Mouse (Mus musculus): Measurements from ENCODE around the gene St8sia1. TPM values are rescaled to one million over a fixed set of nuclear protein-coding genes. Genes with fewer than 3 reads are reported as not detected.

St8sia1 gene
- polyA plus RNA-seq, 1 experiment from 2014 or later, result 0.23 TPM

GRCm38 (mm10) chr6:142917471-142917901 is 46.8 kb downstream of the St8sia1 start:
- TF ChIP-seq EP300 (optimal IDR thresholded peaks at IDR 0.05) (no peak), CTCF (IDR thresholded peaks at IDR 0.05; ENCODE audit: low read depth) (no peak)
- Histone ChIP-seq H3K4me1 (replicated peaks; ENCODE audit: control insufficient read depth, insufficient read depth) (no peaks in the 10 kb centered on the region), H3K36me3 (ENCODE audit: control insufficient read depth, insufficient read depth, low read length) (no peaks in the 10 kb centered on the region), H3K27ac (replicated peaks) (no peak overlapping the region), H3K4me2 (replicated peaks; ENCODE audit: low read depth) (no peak overlapping the region), H3K27me3 (ENCODE audit: control insufficient read depth, insufficient read depth, low read length) (no peaks in the 10 kb centered on the region), H3K9me3 (ENCODE audit: control insufficient read depth, low read length) (no peaks in the 10 kb centered on the region), H3K9ac (ENCODE audit: low read length) (no peak overlapping the region), H3K4me3 (ENCODE audit: low read depth, low read length) (no peak overlapping the region)
- WGBS, result 76% methylated on average over 13 of the region's 13 CpGs
- ATAC-seq (ENCODE audit: low FRiP score, low TSS enrichment) (no peak), DNase-seq (ENCODE audit: low spot score) (no peak)

GRCm38 (mm10) chr6:142916271-142916941 is 47.8 kb downstream of the St8sia1 start:
- no peak for TF ChIP-seq EP300 (optimal IDR thresholded peaks at IDR 0.05)
- TF ChIP-seq CTCF (IDR thresholded peaks at IDR 0.05; ENCODE audit: low read depth), result no peak
- Histone ChIP-seq H3K9ac (ENCODE audit: low read length) (no peak overlapping the region), H3K4me1 (replicated peaks; ENCODE audit: control insufficient read depth, insufficient read depth) (no peaks in the 10 kb centered on the region), H3K4me3 (ENCODE audit: low read depth, low read length) (no peak overlapping the region), H3K9me3 (ENCODE audit: control insufficient read depth, low read length) (no peaks in the 10 kb centered on the region), H3K4me2 (replicated peaks; ENCODE audit: low read depth) (no peak overlapping the region), H3K27me3 (ENCODE audit: control insufficient read depth, insufficient read depth, low read length) (no peaks in the 10 kb centered on the region), H3K36me3 (ENCODE audit: control insufficient read depth, insufficient read depth, low read length) (no peaks in the 10 kb centered on the region), H3K27ac (replicated peaks) (no peak overlapping the region)
- DNase-seq (ENCODE audit: low spot score) (no peak), ATAC-seq (ENCODE audit: low FRiP score, low TSS enrichment) (no peak)
- 81% methylated on average over 11 of the region's 11 CpGs for WGBS

GRCm38 (mm10) chr6:142915464-142915863 is 48.8 kb downstream of the St8sia1 start:
- no peak overlapping the region for H3K4me2 ChIP-seq (replicated peaks; ENCODE audit: low read depth)
- H3K36me3 ChIP-seq (ENCODE audit: control insufficient read depth, insufficient read depth, low read length), result no peaks in the 10 kb centered on the region
- no peak for DNase-seq (ENCODE audit: low spot score)
- ATAC-seq (ENCODE audit: low FRiP score, low TSS enrichment), result no peak
- H3K9me3 ChIP-seq (ENCODE audit: control insufficient read depth, low read length), result no peaks in the 10 kb centered on the region
- no peak overlapping the region for H3K9ac ChIP-seq (ENCODE audit: low read length)
- WGBS, result 59% methylated on average over 5 of the region's 5 CpGs
- no peak overlapping the region for H3K4me3 ChIP-seq (ENCODE audit: low read depth, low read length)
- H3K4me1 ChIP-seq (replicated peaks; ENCODE audit: control insufficient read depth, insufficient read depth), result no peaks in the 10 kb centered on the region
- no peak overlapping the region for H3K27ac ChIP-seq (replicated peaks)
- H3K27me3 ChIP-seq (ENCODE audit: control insufficient read depth, insufficient read depth, low read length), result no peaks in the 10 kb centered on the region
- TF ChIP-seq EP300 (optimal IDR thresholded peaks at IDR 0.05), result no peak
- TF ChIP-seq CTCF (IDR thresholded peaks at IDR 0.05; ENCODE audit: low read depth), result no peak

DNA sequence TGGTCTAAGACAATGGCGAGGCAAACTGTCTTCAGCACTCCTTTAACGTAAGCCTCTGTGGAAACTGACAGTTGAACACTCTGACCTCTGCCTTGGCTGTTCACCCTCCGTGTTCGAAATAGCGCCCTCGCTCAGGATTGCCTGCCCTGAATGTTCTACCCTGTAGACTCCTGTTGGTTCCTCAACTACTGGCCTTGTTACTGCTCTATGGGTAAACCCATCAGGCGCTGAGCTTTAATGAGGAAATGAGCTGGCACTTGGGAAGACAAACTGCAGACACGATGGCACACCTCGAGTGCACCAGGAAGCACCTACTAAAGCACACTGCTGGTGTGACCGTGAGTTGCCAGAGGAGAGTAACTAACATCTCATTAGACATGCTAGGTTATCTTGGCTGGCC is 49.6 kb downstream of the St8sia1 start:
- DNase-seq (ENCODE audit: low spot score) (no peak), ATAC-seq (ENCODE audit: low FRiP score, low TSS enrichment) (no peak)
- no peaks in the 10 kb centered on the region for H3K9me3 ChIP-seq (ENCODE audit: control insufficient read depth, low read length)
- no peaks in the 10 kb centered on the region for H3K27me3 ChIP-seq (ENCODE audit: control insufficient read depth, insufficient read depth, low read length)
- no peak overlapping the region for H3K4me3 ChIP-seq (ENCODE audit: low read depth, low read length)
- H3K27ac ChIP-seq (replicated peaks), result no peak overlapping the region
- H3K36me3 ChIP-seq (ENCODE audit: control insufficient read depth, insufficient read depth, low read length), result no peaks in the 10 kb centered on the region
- H3K9ac ChIP-seq (ENCODE audit: low read length), result no peak overlapping the region
- TF ChIP-seq EP300 (optimal IDR thresholded peaks at IDR 0.05), result no peak
- TF ChIP-seq CTCF (IDR thresholded peaks at IDR 0.05; ENCODE audit: low read depth), result no peak
- no peaks in the 10 kb centered on the region for H3K4me1 ChIP-seq (replicated peaks; ENCODE audit: control insufficient read depth, insufficient read depth)
- no peak overlapping the region for H3K4me2 ChIP-seq (replicated peaks; ENCODE audit: low read depth)
- 79% methylated on average over 10 of the region's 10 CpGs for WGBS

DNA sequence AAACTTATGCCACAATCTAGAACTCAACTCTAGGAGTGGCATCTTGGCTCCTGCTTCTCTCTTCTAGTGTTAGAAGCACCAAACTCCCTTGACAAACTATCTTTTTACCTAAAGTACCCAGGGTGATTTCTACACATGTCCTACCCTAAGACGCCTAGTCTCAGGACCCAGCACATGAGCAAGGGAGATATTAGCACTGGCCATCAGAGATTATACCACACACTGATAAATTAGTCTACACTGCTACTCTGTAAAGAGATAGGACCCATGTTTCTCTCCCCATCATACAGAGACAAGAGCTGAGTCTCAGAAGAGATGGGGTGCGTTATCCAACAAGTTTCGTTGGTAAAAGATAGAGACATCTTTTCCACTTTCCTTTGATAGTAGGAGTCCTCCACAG is 53.0 kb downstream of the St8sia1 start:
- no peaks in the 10 kb centered on the region for H3K4me1 ChIP-seq (replicated peaks; ENCODE audit: control insufficient read depth, insufficient read depth)
- no peak for DNase-seq (ENCODE audit: low spot score)
- no peaks in the 10 kb centered on the region for H3K9me3 ChIP-seq (ENCODE audit: control insufficient read depth, low read length)
- WGBS, result 93% methylated on average over 3 of the region's 3 CpGs
- no peak for ATAC-seq (ENCODE audit: low FRiP score, low TSS enrichment)
- H3K4me3 ChIP-seq (ENCODE audit: low read depth, low read length), result no peak overlapping the region
- no peak overlapping the region for H3K27ac ChIP-seq (replicated peaks)
- TF ChIP-seq EP300 (optimal IDR thresholded peaks at IDR 0.05), result no peak
- TF ChIP-seq CTCF (IDR thresholded peaks at IDR 0.05; ENCODE audit: low read depth), result no peak
- no peak overlapping the region for H3K4me2 ChIP-seq (replicated peaks; ENCODE audit: low read depth)
- H3K36me3 ChIP-seq (ENCODE audit: control insufficient read depth, insufficient read depth, low read length), result no peaks in the 10 kb centered on the region
- no peaks in the 10 kb centered on the region for H3K27me3 ChIP-seq (ENCODE audit: control insufficient read depth, insufficient read depth, low read length)
- H3K9ac ChIP-seq (ENCODE audit: low read length), result no peak overlapping the region

DNA sequence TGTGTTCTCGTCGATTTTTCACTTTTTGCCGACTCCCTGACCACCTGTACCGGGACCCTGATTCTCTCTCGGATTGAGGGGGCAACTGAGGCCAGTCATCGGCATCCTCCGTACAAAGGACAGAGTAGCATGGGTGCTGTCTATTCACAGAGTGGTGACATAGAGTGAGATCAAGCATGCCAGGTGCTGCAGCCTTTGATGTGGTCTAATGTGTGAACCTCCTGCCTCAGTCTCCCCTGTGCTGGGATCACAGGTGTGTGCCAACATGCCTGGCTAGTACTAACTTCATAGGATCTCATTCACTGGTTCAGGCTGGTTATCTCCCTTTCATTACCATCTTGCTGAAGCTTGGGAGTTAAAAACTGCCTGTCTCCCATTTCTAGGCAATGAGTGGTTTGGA is 53.5 kb downstream of the St8sia1 start:
- Histone ChIP-seq H3K4me2 (replicated peaks; ENCODE audit: low read depth) (no peak overlapping the region), H3K36me3 (ENCODE audit: control insufficient read depth, insufficient read depth, low read length) (no peaks in the 10 kb centered on the region), H3K9me3 (ENCODE audit: control insufficient read depth, low read length) (no peaks in the 10 kb centered on the region), H3K4me1 (replicated peaks; ENCODE audit: control insufficient read depth, insufficient read depth) (no peaks in the 10 kb centered on the region), H3K27me3 (ENCODE audit: control insufficient read depth, insufficient read depth, low read length) (no peaks in the 10 kb centered on the region), H3K9ac (ENCODE audit: low read length) (no peak overlapping the region), H3K27ac (replicated peaks) (no peak overlapping the region), H3K4me3 (ENCODE audit: low read depth, low read length) (no peak overlapping the region)
- ATAC-seq (ENCODE audit: low FRiP score, low TSS enrichment), result no peak
- no peak for DNase-seq (ENCODE audit: low spot score)
- TF ChIP-seq CTCF (IDR thresholded peaks at IDR 0.05; ENCODE audit: low read depth) (no peak), EP300 (optimal IDR thresholded peaks at IDR 0.05) (no peak)
- 88% methylated on average over 7 of the region's 7 CpGs for WGBS

Measured in stomach, postnatal 0 days (tissue).